Mouse (Mus musculus) right cerebral cortex, postnatal 4 days (tissue): ENCODE results near the gene Rbm42.

Experiments
- DNase-seq: peaks from one replicate; pipeline ENCODE4 v3.0.0-alpha.2; 2022

Gene Rbm42

DNA sequence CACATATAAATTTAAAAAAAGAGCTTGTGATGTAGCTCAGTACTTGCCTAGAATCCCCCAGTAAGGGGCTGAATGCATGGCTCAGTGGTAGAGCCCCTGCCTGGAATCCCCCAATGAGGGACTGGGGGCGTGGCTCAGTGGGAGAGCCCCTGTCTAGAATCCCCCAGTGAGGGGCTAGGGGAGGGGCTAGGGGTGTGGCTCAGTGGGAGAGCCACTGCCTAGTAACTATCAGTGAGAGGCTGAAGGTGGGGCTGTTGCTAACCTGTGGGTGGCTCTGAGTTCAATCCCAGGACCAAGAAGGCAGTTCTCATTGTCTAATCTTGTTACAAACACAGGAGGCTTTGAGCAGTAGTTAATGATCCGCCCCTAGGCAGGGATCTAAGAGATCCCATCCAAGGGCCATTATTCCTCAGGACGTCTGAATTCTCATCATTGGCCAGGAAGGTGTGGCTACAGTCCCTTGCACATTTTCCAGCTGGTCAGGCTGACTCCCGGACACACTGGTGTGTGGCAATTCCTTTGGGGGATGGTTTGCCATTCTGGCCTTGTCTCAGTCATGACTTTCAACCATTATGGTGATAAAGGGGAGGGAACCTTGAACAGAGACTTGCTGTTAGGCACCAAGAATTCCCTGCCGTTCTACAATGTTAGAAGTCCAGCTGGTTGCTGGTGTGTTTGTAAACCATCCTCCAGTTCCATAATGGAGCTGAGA is 34.9 kb downstream of the Rbm42 start:
- DNase-seq, result no peak

DNA sequence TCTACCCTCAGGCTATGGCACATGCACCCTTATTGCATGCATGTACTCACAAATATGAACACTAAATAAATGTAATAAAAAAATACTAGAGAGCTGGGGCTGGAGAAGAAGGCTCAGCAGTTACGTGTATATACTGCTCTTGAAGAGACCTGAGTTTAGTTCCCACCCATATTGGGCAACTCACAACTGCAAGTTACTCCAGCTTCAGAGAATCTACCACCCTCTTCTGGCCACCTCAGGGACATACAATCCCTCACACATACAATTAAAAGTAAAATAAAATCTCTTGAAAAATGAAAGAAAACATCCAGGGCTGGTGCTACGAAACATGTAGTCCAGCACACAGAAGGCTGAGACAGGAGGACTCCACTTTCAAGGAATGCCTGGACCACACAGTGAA is 35.7 kb downstream of the Rbm42 start:
- DNase-seq, result no peak

DNA sequence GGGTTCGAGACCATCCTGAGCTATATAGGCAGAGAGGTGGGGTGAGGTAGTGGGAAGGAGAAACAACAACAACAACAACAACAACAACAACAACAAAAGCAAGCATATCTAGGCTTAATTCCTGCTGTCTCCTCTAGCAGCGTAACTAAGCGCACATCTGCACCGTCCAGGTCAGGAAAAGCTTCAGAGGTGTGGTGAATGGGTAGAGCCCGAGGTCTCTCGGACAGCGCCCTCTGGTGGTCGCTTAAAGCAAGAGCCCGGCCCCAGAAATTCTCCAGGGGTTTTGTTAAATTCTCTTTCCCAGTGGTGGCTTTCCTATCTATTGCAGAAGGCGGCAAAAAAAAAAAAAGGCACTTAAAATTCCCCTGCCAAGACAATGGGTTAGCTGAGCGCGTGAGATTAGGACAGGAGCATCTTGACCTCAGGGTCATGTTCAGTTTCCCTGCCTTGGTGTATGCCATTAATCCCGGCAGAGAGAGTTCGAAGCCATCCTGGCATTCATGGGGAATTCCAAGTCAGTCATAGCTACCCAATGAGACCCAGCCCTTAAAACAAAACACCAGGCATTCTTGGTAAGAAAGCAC is 36.5 kb downstream of the Rbm42 start:
- peak; percentile 64 for DNase-seq

DNA sequence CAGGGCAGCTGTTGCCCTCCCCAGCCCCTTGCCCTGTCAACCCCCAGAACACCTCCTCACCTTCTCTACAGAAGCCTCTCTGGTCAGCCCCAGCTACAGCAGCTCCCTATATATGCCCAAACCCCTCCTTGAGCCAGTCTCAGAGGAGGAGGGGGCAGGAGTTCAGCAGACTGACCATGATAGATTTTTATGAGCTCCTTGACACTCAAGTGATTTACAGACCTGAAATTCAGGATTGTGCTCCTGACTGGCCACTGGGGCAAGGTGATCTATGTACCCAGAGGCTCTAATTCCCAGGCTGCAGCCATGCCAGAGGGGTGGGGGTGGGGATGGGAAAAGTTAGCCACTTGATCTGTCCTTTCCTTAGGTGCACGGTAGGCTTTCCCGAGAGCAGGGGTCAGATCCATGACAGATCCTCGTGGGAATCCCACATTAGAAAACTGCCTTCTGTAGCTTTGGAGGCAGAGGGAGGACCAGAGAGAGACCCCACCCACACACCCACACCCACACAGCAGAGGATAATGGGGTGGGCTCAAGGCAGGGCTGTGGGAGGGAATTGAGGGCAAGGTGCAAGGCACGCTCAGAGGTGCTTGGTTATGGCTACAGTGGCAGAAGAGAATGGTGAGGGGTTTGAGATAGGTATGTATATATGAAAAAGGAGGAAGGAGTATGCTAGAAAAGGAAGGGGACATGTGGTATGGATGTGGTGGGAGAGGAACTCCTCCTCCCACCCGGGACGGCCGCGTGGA is 37.3 kb downstream of the Rbm42 start, which contains the start of gene Upk1a:
Upk1a (minus strand) TSS at position 194 of the 749 bp plus-strand sequence.
- no peak for DNase-seq

DNA sequence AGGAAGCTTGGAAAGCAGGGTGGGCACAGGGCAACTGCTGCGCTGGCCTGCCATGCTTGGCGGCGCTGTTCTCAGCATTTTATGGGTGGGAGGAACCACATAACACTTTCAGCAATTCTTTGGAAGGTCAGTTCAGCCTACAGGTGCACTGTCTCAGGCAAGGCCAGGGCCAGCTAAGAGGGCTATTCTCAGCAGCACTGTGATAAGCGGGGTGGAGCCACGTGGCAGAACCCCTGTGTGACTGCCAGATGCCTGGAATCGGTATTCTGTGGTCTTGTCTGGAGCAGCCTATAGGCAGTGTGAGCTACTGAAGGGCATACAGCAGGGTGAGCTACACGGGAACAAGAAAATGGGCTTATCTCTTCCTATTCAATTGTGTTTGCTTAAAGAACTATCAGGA is 40.1 kb downstream of the Rbm42 start:
- DNase-seq, result no peak

DNA sequence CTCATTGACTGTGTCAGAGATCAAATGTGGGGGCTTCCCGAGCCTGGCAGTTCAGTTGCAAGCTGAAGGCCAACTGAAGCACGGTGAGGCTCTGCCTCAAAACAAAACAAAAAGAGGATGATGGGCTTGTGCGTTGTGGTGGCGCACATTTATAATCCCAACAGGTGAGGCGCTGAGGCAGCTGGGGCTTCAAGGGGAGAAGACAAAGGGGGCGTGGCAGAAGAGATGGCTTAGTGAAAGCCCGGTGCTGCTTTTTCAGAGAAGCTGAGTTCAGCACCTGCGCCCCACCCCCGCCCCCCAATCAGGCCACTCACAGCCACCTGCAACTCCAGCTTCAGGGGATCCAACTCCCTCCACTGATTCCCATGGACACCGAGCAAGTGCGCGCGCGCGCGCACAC is 41.6 kb downstream of the Rbm42 start:
- no peak for DNase-seq

DNA sequence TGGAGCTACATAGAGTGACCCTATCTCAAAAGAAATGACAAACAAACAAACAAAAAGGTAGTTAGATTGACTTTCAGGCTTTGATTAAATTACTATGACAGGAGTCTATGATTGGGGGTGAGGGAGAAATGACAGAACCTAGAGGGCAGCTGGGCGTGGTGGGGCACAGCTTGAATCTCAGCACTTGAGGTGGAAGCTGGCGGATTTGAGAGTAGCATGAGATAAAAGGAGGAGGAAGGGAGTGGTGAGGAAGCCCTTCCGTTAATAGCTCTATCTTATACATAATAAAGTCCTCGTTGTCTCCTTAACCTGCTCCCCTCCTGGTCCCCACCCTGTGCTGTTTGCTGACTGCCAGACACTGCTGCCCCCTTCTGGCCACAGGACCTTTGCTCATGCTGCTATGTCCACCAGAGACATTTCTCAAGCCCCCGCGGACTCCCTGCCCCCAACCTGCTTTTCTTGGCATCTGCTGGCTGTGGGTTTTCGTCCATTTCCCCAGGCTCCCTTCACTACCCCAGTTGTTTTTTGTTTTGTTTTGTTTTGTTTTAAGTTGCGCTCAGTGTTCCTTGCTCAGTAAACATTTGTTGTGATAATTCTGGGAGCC is 42.3 kb downstream of the Rbm42 start:
- DNase-seq, result no peak

DNA sequence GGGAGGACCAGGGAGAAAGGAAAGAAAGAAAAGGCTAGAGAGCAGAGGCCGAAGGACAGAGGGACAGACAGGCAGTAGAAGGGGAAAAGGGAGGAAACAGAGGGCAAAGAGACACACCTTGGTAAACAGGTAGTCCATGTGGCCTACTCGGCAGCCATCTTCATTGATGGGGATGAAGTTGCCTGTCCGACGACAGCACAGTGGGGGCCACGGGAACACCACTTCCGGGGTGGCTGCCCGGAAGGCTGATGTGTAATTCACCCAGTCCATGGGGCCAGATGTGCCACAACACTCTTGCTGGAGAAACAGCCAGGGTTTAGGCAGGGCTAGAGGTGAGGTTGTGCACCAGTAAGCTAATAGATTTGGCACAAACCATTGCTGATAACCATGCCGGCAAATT is 45.2 kb downstream of the Rbm42 start:
- DNase-seq, result no peak

DNA sequence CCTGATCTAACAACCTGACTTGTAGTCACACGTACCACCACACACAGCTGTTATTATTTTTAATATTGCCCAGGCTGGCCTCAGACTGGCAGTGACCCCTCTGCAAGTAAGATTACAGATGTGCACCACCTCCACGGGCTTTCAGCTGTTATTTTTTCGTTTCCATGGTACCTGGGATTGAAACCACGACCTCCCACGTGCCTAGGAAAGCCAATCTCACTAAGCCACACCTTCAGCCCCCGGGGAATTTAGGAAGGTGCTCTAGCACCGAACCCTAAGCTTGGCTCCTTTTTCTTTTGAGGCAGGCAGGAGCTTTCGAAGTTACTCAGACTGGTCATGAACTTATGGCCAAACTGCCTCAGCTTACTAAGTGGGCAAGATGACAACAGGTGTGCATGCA is 45.7 kb downstream of the Rbm42 start:
- no peak for DNase-seq

DNA sequence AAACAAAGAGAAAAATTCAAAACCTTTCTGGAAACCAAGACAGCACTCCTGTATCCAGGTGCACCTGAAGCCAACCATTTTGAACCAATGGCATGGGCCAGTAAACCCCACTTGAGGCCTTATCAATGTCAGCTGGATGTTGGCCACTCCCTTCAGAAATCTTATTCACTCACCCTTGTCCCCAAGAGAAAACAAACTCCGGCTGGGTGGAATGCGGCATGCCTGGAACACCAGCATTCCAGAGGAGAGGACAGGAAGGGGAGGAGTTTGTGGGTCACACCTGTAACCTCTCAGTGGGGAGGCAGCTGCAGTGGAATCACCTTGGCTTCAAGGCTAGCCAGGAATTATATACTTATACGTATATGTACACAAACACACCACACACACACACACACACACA is 47.5 kb downstream of the Rbm42 start:
- DNase-seq, result no peak

DNA sequence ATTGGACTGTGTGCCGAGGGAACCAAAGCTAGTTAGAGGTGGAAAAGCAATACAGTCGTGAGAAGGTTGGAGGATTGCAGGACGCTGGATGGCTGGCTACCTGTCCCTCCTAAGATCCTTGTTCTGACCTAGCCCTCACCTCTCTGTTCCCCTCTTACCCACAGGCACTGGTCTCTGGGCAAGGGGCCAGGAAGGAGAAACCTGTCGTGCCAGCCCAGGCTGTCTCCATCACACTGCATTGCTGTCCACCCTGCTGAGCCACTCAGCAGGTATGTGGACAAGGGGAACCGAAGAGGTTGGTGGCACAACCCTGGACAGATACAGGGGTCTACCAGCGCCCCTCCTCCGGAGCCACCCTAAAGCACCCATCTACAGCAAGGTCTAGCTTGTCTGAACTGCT is 49.5 kb downstream of the Rbm42 start:
- DNase-seq, result no peak

DNA sequence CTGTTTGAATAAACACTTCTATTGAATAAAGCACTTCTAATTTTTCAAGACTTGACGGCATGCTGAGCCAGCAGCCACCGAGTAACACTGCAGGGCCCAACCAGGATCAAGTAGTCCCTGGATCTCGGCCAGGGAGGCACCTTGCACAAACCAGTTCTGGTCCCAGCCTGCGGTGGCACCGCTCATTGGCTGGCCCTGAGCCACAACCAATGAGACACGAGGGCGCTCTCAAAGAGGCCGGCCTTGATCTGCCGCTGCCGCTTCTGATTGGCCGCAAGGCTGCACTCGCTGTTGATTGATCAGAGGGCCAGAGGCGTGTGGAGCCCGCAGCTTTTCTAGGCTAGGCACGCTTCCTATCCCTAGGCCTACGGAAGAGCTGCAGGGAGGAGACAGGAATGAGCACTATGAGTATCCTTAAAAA is 50.2 kb downstream of the Rbm42 start:
- DNase-seq, result peak; percentile 88

DNA sequence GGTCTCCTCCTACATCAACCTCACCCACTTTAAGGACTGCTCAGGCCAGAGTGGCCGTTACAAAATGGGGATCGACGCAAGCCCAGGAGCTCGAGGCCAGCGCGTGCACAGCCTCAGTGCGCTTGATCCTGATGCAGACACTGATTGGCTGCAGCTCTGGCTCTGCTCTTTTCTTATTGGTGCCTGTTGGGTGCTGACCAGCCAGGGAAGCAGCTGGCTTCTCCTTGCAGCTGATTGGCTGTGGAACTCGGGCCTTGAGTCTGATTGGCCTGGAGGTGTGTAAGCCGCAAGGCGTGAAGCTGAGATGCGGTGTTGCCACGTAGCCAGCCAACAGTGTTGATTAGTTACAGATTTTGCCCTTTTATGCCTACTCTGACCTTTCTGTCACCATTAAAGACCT is 51.3 kb downstream of the Rbm42 start, which contains the start of gene Zbtb32:
Zbtb32 (minus strand) TSS at position 124 of the 400 bp plus-strand sequence.
- DNase-seq, result no peak

DNA sequence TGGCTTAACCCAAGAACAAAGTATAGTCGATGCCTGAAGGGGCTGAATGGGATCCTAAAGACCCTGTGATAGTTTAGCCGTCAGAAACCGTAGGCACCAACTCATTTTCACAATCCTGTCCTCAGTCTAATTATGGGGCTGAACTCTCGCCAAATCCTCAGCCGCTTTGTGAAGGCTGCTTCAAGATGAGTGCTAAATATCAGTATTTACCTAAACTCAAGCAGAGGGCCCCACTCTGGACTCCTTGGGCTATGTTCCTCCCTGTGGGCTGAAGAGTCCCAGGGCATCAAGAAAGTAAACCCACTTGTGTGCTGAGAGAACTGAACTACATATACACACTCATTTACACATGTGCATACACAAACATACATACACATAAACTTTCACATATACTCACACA is 53.3 kb downstream of the Rbm42 start:
- DNase-seq, result no peak

DNA sequence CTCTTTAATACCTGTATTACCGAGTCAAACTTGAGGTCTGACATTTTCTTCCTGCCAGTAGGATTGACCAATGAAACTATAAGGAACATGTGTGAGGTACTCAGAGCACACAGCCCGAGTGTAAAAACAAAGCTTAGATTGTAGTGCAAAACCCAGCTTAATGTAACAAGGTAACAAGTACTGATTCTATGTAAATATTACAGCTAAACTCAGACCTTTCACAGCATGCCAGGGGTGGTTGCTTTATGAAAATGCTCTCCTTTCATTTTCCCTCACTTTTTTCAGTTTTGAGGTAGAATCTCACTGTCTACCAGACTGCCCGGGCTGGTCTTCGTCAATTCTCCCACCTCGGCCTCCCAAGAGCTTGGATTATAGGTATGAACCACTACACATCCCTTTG is 54.0 kb downstream of the Rbm42 start:
- DNase-seq, result no peak

DNA sequence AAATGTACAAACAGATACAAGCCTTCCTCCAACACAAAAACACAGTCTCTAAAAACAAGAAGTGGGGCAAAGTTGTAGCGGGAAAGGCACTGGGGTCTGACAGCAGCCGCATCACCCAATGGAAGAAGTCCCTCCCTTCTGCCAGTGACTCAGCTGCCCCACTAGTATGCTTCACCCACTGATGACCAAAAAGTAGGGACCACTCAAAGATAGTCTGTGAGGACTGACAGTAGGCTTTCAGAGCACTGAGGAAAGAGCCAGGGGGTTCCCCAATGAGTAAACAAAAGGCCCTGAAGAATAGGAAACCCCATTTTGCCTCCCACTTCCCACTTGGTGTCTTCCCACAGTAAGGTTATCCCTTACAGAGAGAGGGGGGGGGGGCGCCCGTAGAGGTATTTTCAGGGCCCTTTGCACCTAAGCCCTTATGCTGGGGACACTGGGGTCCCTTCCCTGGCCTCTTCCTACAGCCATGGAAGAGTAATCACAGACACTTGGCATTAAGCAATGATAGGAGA is 55.5 kb downstream of the Rbm42 start:
- DNase-seq, result no peak

DNA sequence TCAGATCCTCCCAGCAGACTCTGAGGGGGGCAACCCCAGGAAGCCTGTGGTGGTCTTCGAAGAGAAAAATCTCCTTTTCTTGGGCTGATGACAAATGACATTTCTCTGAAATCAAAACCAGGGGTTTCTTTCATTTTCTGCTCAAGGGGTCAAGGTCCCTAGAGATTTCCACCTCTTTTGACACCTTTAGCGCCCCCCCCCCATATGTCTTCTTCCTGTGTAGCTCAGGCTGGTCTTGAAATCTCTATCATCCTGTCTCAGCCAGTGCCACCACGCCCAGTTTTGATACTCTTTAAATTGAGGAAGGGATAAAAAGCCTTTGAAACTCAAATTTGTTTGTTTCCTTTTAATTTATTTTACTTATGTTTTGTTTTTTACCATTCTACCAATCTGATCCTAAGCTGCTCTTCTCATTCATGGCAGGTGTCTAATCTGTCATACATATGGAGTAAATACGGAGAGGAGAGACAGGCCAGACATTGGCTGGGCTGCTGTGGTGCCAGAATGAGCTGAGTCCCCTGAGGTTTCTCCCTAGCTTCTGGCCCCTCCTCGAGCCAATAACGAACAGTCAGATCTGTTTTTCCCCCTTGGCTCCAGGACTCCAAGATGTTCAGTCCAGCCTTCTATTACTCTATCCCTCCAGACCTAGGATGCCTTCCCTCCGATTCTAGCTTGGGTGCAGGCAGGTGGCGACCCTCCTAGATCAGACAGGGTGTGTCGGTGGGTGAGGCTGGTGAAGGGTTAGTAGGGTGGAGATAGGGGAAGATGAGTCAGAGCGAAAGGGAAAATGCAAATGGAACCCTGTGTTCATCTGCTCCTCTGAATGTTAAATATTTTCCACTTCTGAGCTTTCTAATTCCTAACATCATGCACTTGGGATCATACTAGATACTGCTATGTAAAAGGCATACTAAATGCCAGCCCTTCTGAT is 56.3 kb downstream of the Rbm42 start:
- no peak for DNase-seq

DNA sequence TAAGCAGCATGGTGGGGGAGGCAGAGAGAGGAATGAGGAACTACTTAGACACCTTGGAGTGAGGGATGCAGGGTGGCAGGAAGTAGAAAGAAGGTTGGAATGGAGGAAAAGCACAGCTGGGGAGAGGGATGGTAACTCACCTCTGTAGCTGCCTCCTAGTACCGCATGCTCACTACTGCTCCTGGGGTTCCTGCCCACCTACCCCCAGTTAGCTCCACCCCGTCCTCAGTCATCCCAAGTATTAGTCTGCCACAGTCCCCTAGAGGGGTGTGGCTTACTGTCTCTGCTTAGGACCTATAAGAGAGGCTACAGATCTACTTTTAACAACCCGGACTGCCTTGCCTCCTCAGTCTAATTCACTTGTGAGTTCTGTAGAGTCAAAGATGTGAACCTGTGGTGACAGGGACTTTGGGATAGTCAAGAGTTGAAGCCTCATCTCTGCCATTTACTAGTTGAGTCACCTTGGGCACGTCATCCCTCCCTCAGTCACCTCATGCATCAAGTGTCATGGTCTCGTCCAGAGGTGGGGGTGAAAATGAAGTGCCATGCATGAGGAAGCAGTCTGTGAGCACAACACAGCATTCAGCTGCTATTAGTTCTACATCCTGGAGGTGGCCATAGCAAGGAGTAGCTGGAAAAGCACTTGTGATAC is 57.2 kb downstream of the Rbm42 start:
- DNase-seq, result no peak

DNA sequence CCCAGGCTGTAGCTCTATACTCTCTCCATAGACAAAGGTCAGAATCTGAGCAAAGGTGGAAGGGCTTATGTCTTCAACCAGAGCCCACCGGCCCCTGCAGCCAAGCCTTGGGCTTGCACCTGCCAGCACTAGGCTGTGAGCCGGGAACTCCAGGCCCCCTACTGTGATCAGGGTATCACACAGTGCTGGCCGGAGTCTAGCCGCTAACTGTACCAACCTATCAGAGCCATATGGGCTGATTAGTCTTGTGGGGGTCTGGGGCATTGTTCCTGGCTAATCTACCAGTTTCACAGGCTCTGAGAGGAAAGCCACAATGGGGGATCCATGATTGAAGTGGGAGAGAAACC is 58.5 kb downstream of the Rbm42 start:
- no peak for DNase-seq
